Mouse (Mus musculus) lung, embryonic 15.5 days (tissue): ENCODE data around the gene Sp140. TPM values are rescaled to one million over a fixed set of nuclear protein-coding genes. Genes with fewer than 3 reads are reported as not detected.
"Not testable (repeated sequence)": the region's sequence is repeated elsewhere in the genome, so short reads cannot be mapped to it uniquely, and the experiment has no call there.

Experiments
- ATAC-seq: fragments of 200-750 bp; cut with Nextera tagmentation; 2 replicates; pipeline ENCODE4 v1.8.0; 2017; ENCODE audit warnings: moderate number of reproducible peaks, borderline replicate concordance; ENCODE audit not compliant: low FRiP score, low TSS enrichment; ENCODE audit errors: extremely low read depth
- H3K27ac ChIP-seq: fragments of 300-500 bp; sonication (generic); 2 replicates; pipeline ENCODE4 v1.5.1; 2015; ENCODE audit warnings: moderate library complexity, mild to moderate bottlenecking, inconsistent platforms
- H3K27me3 ChIP-seq: fragments of 300-500 bp; sonication (generic); 2 replicates; pipeline ENCODE4 v1.6.1; 2015; ENCODE audit warnings: inconsistent platforms
- H3K36me3 ChIP-seq: fragments of 300-500 bp; sonication (generic); 2 replicates; pipeline ENCODE4 v1.6.1; 2015; ENCODE audit warnings: inconsistent platforms
- H3K4me1 ChIP-seq: fragments of 300-500 bp; sonication (generic); 2 replicates; pipeline ENCODE4 v1.6.1; 2015; ENCODE audit warnings: inconsistent platforms
- H3K4me2 ChIP-seq: fragments of 300-500 bp; sonication (generic); 2 replicates; pipeline ENCODE4 v1.6.1; 2015; ENCODE audit warnings: inconsistent platforms, mild to moderate bottlenecking, moderate library complexity
- H3K4me3 ChIP-seq: fragments of 300-500 bp; sonication (generic); 2 replicates; pipeline ENCODE4 v1.5.1; 2015; ENCODE audit warnings: mild to moderate bottlenecking, inconsistent platforms
- H3K9ac ChIP-seq: fragments of 300-500 bp; sonication (generic); 2 replicates; pipeline ENCODE4 v1.6.1; 2015; ENCODE audit warnings: inconsistent platforms
- H3K9me3 ChIP-seq: fragments of 300-500 bp; sonication (generic); 2 replicates; pipeline ENCODE4 v1.6.1; 2016; ENCODE audit warnings: inconsistent platforms
- WGBS: fragments of 180-500 bp; shearing (Covaris S2); methylation state at CpG from one replicate; pipeline ENCODE4 v1.1.7; 2015; 5-methylcytosine and 5-hydroxymethylcytosine counted together
- polyA plus RNA-seq: library from polyadenylated mRNA; unstranded; fragments of >200 nt; fragmentation: Nextera tagmentation; extraction: Ambion mirVana; gene quantifications from 2 replicates; pipeline ENCODE4 v1.2.1, GENCODE M21; 2015

Sp140 gene
- polyA plus RNA-seq, 1 experiment from 2014 or later: 1.6 TPM

GRCm38 (mm10) chr1:85657211-85657610 is 57.0 kb downstream of the Sp140 start:
- H3K4me2 ChIP-seq, H3K4me1 ChIP-seq, H3K27me3 ChIP-seq, H3K9me3 ChIP-seq, H3K4me3 ChIP-seq, ATAC-seq, H3K9ac ChIP-seq, H3K27ac ChIP-seq, H3K36me3 ChIP-seq: not testable (repeated sequence)
- WGBS: 81% methylated on average over 2 of the region's 2 CpGs

DNA sequence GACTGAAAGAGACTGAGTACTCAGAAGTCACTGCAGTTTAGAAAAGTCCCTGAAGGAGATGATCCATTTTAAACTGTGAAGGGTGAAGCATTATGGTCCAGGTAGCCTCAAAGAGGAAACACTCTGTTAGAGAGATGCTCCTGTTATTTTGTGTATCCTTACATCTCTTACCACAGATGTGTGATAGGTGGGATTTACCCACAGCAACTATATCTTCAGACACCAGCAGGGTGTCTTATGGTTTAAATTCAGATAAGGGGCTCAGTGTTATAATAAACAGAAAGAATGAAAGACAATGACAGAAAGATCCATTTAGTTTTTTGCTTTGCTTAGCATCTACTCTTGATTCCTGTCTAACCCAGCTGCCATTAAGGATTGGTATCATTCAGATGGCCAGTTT is 64.1 kb downstream of the Sp140 start:
- no peaks in the 10 kb centered on the region for H3K36me3 ChIP-seq
- no peak for ATAC-seq
- H3K4me3 ChIP-seq: no peak overlapping the region
- H3K4me1 ChIP-seq: no peaks in the 10 kb centered on the region
- H3K27me3 ChIP-seq: no peaks in the 10 kb centered on the region
- H3K9ac ChIP-seq: no peak overlapping the region
- no peaks in the 10 kb centered on the region for H3K9me3 ChIP-seq
- no peak overlapping the region for H3K27ac ChIP-seq
- H3K4me2 ChIP-seq: no peak overlapping the region

DNA sequence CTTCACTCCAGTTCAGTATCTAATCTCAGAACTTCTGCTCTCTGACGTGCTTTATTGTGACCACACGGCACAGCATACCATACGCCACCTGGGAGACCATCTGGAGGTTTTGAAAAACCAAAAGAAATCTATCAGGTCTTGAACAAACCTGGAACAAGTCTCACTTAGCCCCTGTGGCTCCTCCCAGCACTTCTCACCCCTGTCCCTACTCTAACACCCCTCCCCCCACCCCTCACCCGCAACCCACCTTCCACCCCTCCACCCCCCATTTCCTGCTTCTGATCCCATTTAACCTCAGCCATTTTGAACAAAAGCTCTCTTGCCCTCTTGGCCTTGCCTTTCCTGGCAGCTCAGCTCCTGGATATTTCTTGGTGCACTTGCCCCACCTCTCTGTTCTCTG is 80.0 kb downstream of the Sp140 start:
- Histone ChIP-seq H3K4me1 (no peaks in the 10 kb centered on the region), H3K27me3 (no peaks in the 10 kb centered on the region), H3K9me3 (no peaks in the 10 kb centered on the region), H3K4me2 (no peak overlapping the region), H3K9ac (no peak overlapping the region), H3K36me3 (no peaks in the 10 kb centered on the region), H3K27ac (no peak overlapping the region), H3K4me3 (no peak overlapping the region)
- no peak for ATAC-seq
- 37% methylated on average over 4 of the region's 4 CpGs for WGBS

DNA sequence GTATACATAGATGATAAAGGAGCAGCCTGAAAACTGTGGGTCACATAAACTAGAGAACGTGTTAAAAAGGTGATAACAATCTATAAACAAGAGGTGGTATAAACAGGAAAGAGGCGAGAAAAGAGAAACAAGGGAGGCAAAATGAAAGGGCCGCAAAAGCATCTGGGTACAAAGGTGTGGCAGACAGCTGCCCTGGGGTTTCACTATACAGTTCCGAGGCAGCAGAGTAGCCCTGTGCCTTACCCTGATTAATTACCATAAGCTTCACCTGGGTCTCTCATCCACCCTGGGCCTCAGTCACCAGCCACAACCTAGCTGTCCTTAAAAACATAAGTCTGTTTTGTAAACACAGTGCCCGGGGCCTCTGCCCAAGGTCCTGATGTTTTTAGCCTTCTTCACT is 86.5 kb downstream of the Sp140 start:
- no peak overlapping the region for H3K27ac ChIP-seq
- no peak for ATAC-seq
- WGBS: 45% methylated on average over 5 of the region's 5 CpGs

DNA sequence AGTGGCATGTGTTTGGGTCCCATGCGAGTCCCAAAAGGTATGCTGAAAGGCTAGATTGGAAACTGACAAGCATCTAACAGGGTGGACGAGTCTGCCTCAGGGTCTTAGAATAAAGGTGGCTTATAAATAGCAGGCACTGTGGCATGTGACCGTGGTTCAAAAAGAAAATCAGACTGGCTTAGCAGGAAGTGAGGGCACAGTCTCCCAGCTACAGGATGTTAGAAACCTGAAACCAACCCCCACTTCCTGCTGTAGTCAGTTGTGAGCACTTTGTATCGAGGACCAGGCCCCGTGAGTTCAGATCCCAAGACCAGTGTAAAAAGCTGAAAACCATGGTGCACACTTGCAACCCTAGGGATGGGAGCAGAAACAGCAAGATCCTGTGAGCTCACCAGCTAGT is 87.2 kb downstream of the Sp140 start:
- H3K4me3 ChIP-seq: no peak overlapping the region
- H3K36me3 ChIP-seq: no peaks in the 10 kb centered on the region
- H3K9ac ChIP-seq: no peak overlapping the region
- no peak overlapping the region for H3K4me2 ChIP-seq
- H3K4me1 ChIP-seq: no peaks in the 10 kb centered on the region
- H3K27ac ChIP-seq: no peak overlapping the region
- ATAC-seq: no peak
- 50% methylated on average over 5 of the region's 5 CpGs for WGBS
- H3K9me3 ChIP-seq: no peaks in the 10 kb centered on the region
- H3K27me3 ChIP-seq: no peaks in the 10 kb centered on the region

More for the DNA sequence above, 86.5 kb downstream of the Sp140 start:
- H3K4me3 ChIP-seq: no peak overlapping the region
- H3K4me1 ChIP-seq: no peaks in the 10 kb centered on the region
- no peak overlapping the region for H3K9ac ChIP-seq
- H3K27me3 ChIP-seq: no peaks in the 10 kb centered on the region
- H3K36me3 ChIP-seq: no peaks in the 10 kb centered on the region
- no peak overlapping the region for H3K4me2 ChIP-seq
- no peaks in the 10 kb centered on the region for H3K9me3 ChIP-seq

- no peaks in the 10 kb centered on the region for H3K4me1 ChIP-seq
- H3K9me3 ChIP-seq: no peaks in the 10 kb centered on the region
- no peak for ATAC-seq
- H3K27ac ChIP-seq: no peak overlapping the region
- H3K4me3 ChIP-seq: no peak overlapping the region
- no peaks in the 10 kb centered on the region for H3K36me3 ChIP-seq
- H3K27me3 ChIP-seq: no peaks in the 10 kb centered on the region
- H3K9ac ChIP-seq: no peak overlapping the region
- 82% methylated on average over 3 of the region's 3 CpGs for WGBS
- no peak overlapping the region for H3K4me2 ChIP-seq
Observed at GRCm38 (mm10) chr1:85690544-85690943, 90.4 kb downstream of the Sp140 start.

- no peaks in the 10 kb centered on the region for H3K27me3 ChIP-seq
- H3K9me3 ChIP-seq: no peaks in the 10 kb centered on the region
- no peak overlapping the region for H3K4me3 ChIP-seq
- no peak overlapping the region for H3K27ac ChIP-seq
- no peak for ATAC-seq
- H3K9ac ChIP-seq: no peak overlapping the region
- 77% methylated on average over 1 of the region's 1 CpGs for WGBS
- H3K4me2 ChIP-seq: no peak overlapping the region
- H3K36me3 ChIP-seq: no peaks in the 10 kb centered on the region
- H3K4me1 ChIP-seq: no peaks in the 10 kb centered on the region
Observed at GRCm38 (mm10) chr1:85692281-85692680, 92.1 kb downstream of the Sp140 start.

- Histone ChIP-seq H3K4me2 (no peak overlapping the region), H3K9me3 (no peaks in the 10 kb centered on the region), H3K4me1 (no peaks in the 10 kb centered on the region), H3K36me3 (no peaks in the 10 kb centered on the region), H3K27ac (no peak overlapping the region), H3K27me3 (no peaks in the 10 kb centered on the region), H3K4me3 (no peak overlapping the region), H3K9ac (no peak overlapping the region)
- ATAC-seq: no peak
- 66% methylated on average over 3 of the region's 3 CpGs for WGBS
Observed at GRCm38 (mm10) chr1:85693280-85693679, 93.1 kb downstream of the Sp140 start.

Other genes with a start within 250 kb of the Sp140 start
- not detected in 2 replicates for gene G530012D18Rik, start 24.7 kb upstream of the Sp140 start, polyA plus RNA-seq
- gene Sp110, start 1.6 kb upstream of the Sp140 start, polyA plus RNA-seq: 2.0 and 4.1 TPM in 2 replicates
- gene Sp100, start 49.6 kb downstream of the Sp140 start, polyA plus RNA-seq: 2.4 and 3.7 TPM in 2 replicates
- 1.2 and 1.5 TPM in 2 replicates for gene A630001G21Rik, start 178.3 kb downstream of the Sp140 start, polyA plus RNA-seq
- 28.9 and 29.3 TPM in 2 replicates for gene Cab39, start 193.1 kb downstream of the Sp140 start, polyA plus RNA-seq